Mouse (Mus musculus) cortical plate, adult 2 months (tissue): ENCODE results near the gene Dnajc6. TPM values are rescaled to one million over a fixed set of nuclear protein-coding genes. Genes with fewer than 3 reads are reported as not detected.

ENCODE experiments used
- H3K27ac ChIP-seq: fragments of 200-500 bp; 2 replicates; pipeline ENCODE4 v1.5.1; 2012; ENCODE audit warnings: low read length, control low read depth, inconsistent platforms; ENCODE audit not compliant: insufficient read depth
- H3K4me1 ChIP-seq: fragments of 200-500 bp; 2 replicates; pipeline ENCODE4 v1.6.1; 2011; ENCODE audit warnings: low read length; ENCODE audit not compliant: control insufficient read depth, insufficient read depth
- H3K4me3 ChIP-seq: fragments of 200-500 bp; 2 replicates; pipeline ENCODE4 v1.5.1; 2011; ENCODE audit warnings: mild to moderate bottlenecking, low read length, control low read depth; ENCODE audit not compliant: insufficient read depth
- CTCF ChIP-seq: fragments of 200-500 bp; IDR thresholded peaks from 2 replicates; pipeline ENCODE4 v1.5.1; 2011; ENCODE audit warnings: mild to moderate bottlenecking, control low read depth, low read length; ENCODE audit not compliant: insufficient read depth; ENCODE audit errors: extremely low read depth
- POLR2A ChIP-seq: fragments of 200-500 bp; IDR thresholded peaks from 2 replicates; pipeline ENCODE4 v1.6.1; 2011; ENCODE audit warnings: mild to moderate bottlenecking, low read length, control low read depth; ENCODE audit not compliant: insufficient read depth; ENCODE audit errors: extremely low read depth
- polyA plus RNA-seq: library from polyadenylated mRNA; depleted of rRNA; stranded (reverse); fragments of >200 nt; gene quantifications from 2 replicates; pipeline ENCODE4 v1.2.3, GENCODE M21; 2012

Gene Dnajc6
- polyA plus RNA-seq, 1 experiment: 144 TPM

DNA sequence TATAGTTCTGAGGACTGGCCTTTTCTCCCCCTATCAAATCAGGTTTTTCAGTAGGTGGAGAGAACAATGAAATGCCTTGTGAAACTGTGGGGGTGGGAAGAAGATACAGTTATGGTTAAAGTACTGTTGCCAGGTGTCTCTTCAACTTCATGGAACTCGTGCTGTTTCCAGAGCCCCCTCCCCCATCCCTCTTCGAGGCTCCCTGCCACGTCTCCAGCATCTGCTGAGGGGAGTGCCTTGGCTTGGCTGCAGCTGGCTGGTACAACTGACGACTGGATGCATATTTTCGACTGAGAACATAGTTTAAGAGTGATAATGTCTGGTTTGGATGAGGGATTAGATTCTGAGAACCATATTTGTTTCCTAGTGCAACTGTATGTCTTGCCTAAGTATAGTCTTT lies 55.9 kb downstream of the Dnajc6 start:
- H3K4me1 ChIP-seq: peaks cover 7% of the 10 kb centered on the region
- H3K4me3 ChIP-seq: no peak overlapping the region
- H3K27ac ChIP-seq: no peak overlapping the region
- TF ChIP-seq CTCF: no peak
- no peak for TF ChIP-seq POLR2A

- TF ChIP-seq CTCF: no peak
- Histone ChIP-seq H3K27ac (no peak overlapping the region), H3K4me3 (no peak overlapping the region)
These were observed 58.6 kb downstream of the Dnajc6 start for GRCm38 (mm10) chr4:101555016-101555415.

GRCm38 (mm10) chr4:101560137-101560536 lies 63.7 kb downstream of the Dnajc6 start:
- peaks cover 8% of the 10 kb centered on the region for H3K4me1 ChIP-seq
- TF ChIP-seq CTCF (no peak), POLR2A (no peak)
- H3K4me3 ChIP-seq: no peak overlapping the region
- peak overlapping the region; percentile 72 for H3K27ac ChIP-seq

More at GRCm38 (mm10) chr4:101555016-101555415, 58.6 kb downstream of the Dnajc6 start:
- H3K4me1 ChIP-seq: peaks cover 6% of the 10 kb centered on the region

- no peak overlapping the region for H3K4me3 ChIP-seq
- TF ChIP-seq CTCF: no peak
- no peak for TF ChIP-seq POLR2A
- H3K4me1 ChIP-seq: peaks cover 8% of the 10 kb centered on the region
- H3K27ac ChIP-seq: peak overlapping the region; percentile 48; the same call in 1 of the 2 replicates
These were observed 66.4 kb downstream of the Dnajc6 start for GRCm38 (mm10) chr4:101562836-101563235.

DNA sequence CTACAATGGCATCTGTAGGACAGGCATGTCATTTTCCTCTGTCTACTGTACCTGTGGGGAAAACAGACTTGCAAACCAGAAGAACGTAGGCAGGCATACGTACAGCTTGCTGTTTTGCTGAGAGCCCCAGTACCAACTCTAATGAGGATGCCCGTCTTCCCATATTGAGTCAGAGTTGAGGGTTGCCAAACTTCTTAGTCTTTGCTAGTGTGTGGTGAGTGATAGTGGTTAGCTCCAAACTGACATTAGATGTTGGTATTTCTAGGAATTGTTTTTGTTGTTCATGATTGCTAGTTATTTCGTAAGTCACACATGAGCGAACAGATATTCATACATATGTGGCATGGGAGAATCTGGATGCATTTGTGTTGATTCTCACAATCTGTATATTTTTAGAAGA lies 67.2 kb downstream of the Dnajc6 start:
- Histone ChIP-seq H3K27ac (no peak overlapping the region), H3K4me1 (peaks cover 10% of the 10 kb centered on the region), H3K4me3 (no peak overlapping the region)
- no peak for TF ChIP-seq CTCF
- no peak for TF ChIP-seq POLR2A

DNA sequence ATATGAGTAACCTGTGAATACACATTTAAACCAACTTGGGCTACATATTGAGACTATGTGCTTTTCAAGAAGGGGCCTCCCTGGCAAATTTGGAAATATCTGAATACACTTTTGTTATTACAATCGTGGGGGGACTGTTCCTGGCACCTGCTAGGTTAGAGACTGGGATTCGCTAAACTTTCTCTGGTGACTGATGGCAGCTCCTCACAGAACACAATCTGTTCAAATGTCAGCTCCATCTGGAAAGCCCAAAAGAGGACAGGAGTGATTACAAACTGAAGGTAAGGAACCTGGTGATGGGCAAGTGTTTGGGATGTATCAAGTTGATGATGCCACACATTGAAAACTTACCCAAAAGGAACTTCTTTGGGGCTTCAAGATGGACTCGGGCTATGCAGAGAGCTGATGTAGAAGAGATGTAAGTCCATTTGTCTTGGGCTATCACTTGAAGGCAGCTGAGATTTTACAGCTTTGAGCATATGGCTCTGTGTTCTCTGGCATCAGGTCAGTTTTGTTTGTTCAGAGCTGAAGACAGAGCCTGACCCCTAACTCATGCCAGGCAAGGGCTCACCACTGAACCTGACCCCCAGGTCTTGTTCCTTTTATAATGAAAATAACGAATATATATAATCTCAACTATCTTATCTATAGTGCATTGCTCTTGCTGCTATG lies 68.4 kb downstream of the Dnajc6 start:
- Histone ChIP-seq H3K4me1 (peaks cover 18% of the 10 kb centered on the region), H3K27ac (no peak overlapping the region), H3K4me3 (no peak overlapping the region)
- no peak for TF ChIP-seq CTCF
- no peak for TF ChIP-seq POLR2A

GRCm38 (mm10) chr4:101569076-101569475 lies 72.6 kb downstream of the Dnajc6 start:
- TF ChIP-seq POLR2A: no peak
- no peak for TF ChIP-seq CTCF
- Histone ChIP-seq H3K4me3 (no peak overlapping the region), H3K4me1 (peaks cover 17% of the 10 kb centered on the region), H3K27ac (no peak overlapping the region)

GRCm38 (mm10) chr4:101572142-101572541 lies 75.7 kb downstream of the Dnajc6 start:
- Histone ChIP-seq H3K4me1 (peaks cover 19% of the 10 kb centered on the region), H3K27ac (no peak overlapping the region), H3K4me3 (no peak overlapping the region)
- TF ChIP-seq POLR2A (no peak), CTCF (no peak)

DNA sequence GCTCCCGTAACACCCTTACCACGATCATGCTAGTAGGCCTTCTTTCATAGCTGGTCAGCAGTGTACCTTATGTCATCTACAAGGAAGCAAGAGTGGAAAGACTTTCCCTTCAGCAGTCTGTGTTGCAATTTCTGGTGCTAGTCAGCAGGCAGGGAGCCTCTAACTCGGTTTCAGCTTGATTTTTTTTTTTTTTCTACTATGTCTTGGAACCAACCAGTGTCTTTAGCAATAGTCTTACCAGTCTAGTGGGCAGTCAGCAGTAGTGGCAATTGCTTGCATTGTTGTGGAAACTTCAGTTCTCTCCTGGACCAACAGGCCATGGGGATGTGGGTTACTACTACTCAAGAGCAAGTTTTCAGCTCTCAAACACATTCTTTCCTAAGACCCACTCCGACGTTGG lies 78.9 kb downstream of the Dnajc6 start:
- H3K4me3 ChIP-seq: no peak overlapping the region
- no peak overlapping the region for H3K27ac ChIP-seq
- peaks cover 17% of the 10 kb centered on the region for H3K4me1 ChIP-seq
- no peak for TF ChIP-seq POLR2A
- no peak for TF ChIP-seq CTCF

GRCm38 (mm10) chr4:101578720-101579119 lies 82.3 kb downstream of the Dnajc6 start:
- H3K27ac ChIP-seq: peak overlapping the region; percentile 2; the same call in 1 of the 2 replicates
- no peak for TF ChIP-seq CTCF
- TF ChIP-seq POLR2A: no peak
- H3K4me3 ChIP-seq: no peak overlapping the region
- H3K4me1 ChIP-seq: peaks cover 12% of the 10 kb centered on the region
